Mouse (Mus musculus): ENCODE results near the gene Xpnpep1. TPM values are rescaled to one million over a fixed set of nuclear protein-coding genes. Genes with fewer than 3 reads are reported as not detected.

Gene Xpnpep1
- total and polyA plus RNA-seq, 3 experiments: 47.4 to 82.0 (median 73.7) TPM

DNA sequence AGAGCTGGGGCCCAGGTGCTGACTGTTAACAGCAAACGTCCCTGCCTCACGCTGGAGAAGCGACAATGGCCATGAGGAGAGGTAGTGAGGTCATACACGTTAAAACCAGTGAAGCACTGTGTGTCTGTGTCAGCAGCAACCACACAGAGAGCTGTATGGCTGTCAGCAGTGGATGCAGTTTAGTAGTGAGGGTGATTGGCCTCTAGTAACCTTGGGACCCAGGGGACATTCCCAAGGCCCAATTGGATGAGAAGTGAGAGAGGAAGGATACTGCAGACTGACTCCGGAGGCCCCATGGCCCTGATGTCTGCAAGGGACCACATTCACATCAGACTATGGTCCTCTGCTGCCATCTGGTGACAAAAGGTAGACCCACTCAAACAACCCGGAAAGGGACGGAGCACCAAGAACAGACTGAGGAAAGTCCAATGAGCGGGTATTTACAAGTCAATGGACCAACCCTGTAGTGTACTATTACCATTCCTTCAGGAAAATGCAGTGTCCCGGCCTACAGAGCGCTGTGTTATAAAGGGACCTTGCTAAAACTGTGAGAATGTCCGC, 47.1 kb downstream of the Xpnpep1 start:
- no peak for DNase-seq

DNA sequence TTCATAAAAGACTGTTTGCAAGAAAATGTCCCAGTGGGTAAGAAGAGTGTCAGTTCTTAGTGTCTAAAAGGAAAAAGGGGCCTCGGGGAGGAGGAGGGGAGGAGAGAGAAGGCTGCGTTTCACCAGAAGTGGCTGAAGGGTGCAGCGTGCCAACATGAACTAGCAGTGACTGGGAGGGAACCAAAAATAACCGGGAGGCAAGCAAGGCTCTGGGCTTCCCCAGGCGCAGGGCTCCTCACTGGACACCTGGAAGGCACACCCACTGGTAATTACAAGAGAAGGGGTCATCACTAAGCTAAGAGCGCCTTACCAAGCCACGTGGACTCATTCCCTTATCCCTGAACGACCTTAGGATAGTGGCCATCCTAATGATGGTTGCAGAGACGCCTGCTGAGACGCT, 48.1 kb downstream of the Xpnpep1 start:
- DNase-seq: no peak

DNA sequence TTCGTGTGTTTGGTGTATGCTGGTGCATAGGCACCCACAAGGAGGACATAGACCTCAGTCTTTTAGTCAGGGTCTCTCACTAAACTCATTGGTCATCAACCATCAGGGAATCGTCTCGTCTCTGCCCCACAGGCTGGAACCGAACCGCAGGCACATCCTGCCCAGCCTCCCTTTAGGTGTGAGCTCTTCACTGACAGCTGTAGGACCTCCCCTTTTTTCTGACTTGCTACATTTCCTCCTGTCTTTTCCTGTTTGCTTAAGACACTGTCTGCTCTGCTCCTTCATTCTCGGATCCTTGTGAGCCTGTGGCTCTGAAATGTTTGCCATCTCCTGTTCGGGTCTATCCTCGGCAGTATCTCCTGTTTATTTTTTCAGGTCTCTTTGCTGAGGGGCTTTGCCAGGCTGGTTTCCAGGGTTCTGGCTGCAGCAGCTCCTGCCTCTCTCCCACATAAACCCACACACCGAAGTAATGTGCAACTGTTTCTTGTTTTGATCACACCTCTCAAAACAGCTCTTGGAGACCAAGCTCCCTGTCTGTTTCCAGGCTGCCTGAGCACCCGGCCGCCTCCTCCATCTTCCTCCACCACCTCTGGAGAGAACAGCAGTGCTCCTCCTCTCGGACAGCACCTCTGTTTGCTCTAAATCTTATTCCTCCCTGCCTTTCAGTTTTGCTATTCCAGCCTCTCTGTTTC, 60.8 kb downstream of the Xpnpep1 start:
- no peak for DNase-seq

GRCm38 (mm10) chr19:52975564-52976185, 64.3 kb downstream of the Xpnpep1 start:
- peak; percentile 62 for DNase-seq

GRCm38 (mm10) chr19:52966339-52966738, 73.7 kb downstream of the Xpnpep1 start:
- no peak for DNase-seq

DNA sequence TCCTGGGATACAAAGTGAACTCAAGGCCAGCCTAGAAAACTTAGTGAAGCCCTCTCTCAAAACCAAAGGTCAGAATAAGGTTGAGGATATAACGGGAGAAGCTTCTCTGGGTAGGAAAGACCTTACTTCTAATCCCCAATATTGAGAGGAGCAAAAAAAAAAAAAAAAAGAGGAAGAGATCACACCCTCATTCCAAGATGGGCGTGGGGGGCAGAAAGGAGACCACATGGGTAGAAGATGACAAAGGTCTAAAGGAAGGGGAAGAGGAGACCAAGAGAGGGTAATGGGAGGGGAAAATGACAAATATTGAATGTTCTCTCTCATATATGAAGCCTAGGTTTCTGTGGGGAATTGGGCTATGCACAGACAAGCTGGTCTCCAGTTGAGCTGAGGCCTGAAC, 77.3 kb downstream of the Xpnpep1 start:
- no peak for DNase-seq

DNA sequence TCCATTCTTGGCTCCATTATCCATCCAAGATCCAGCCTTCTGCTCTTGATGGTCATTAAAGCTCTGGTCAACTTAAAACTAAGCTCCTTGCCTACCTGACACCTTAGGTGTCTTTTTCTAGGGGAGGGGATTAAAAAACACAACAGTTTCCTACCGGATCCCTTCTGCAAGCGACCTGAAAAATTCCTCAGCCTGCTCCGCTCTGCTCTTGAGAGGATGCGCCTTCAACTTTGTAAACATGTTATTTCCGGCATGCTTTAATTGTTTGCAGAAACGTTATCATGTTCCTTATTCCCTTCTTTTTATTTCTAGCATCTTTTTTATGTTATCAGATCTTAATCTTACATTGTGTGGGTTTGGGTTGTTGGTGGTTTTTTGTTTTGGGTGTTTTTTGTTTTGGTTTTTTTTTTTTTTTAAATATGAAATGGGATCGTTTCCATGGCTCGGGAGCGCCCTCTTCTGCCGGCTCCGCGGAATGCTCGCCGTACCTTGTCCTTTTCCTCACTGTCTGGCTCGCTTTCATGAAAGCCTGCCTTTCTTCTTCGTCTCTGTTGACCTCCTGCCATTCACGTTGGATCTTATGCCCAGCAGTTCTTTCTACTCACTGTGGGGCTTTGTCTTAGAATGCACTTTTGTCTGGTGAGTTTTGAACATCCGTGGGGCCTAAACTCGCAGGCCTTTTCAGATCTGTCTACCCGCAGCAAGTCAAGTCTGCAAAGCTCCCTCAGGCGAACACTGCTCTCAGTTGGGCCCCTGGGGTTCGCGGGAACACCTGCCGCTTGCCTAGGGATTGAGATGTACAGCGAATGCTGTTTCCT, 117.1 kb downstream of the Xpnpep1 start:
- DNase-seq: peak; percentile 27

GRCm38 (mm10) chr19:52904182-52904581, 135.8 kb downstream of the Xpnpep1 start:
- DNase-seq: no peak

DNA sequence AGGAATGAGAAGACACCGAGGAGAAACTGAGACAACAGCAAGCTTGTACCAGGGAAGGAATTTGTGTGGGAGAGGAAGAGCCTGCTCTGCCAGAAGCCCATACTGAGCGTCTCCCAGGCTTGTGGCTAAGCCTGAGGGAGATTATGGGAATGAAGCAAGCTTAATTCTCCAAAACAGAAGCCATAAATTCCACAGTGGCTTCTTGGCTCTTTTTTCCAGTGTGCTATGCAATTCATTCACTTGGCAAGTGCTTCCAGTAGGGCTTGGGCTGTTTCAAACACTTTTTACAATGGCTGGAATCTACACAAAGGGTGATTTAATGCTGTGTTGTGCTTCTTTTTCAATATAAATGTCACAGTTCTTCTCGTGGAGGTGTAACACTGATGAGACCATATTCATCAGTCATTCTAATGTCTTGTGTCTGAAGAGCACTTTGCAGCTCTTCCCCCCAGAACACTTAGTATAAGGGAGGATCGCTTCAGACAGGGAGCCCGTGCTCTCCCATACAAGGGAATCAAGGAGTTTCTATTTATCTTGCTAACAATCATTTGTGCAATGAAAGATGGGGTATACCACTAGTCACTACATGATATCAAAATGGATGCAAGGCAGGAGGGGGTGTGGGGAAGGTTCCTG, 148.1 kb downstream of the Xpnpep1 start:
- DNase-seq: no peak

Small RNA genes lying within 50 kb of the gene (microRNA-seq; reads per million reads assigned to microRNA genes)
- 0 reads per million in 2 experiments for gene Mir6407

Other genes with a start within 250 kb of the Xpnpep1 start
- gene Add3, start 100.2 kb upstream of the Xpnpep1 start, total RNA-seq (2021): 10 to 100 TPM; 43.1 to 46.6 TPM
- gene Add3, start 100.2 kb upstream of the Xpnpep1 start, polyA plus RNA-seq (2012; rRNA removed): 9.4 and 11.6 TPM in 2 replicates